Mouse (Mus musculus): ENCODE measurements around the gene Kif13a.

Kif13a gene

DNA sequence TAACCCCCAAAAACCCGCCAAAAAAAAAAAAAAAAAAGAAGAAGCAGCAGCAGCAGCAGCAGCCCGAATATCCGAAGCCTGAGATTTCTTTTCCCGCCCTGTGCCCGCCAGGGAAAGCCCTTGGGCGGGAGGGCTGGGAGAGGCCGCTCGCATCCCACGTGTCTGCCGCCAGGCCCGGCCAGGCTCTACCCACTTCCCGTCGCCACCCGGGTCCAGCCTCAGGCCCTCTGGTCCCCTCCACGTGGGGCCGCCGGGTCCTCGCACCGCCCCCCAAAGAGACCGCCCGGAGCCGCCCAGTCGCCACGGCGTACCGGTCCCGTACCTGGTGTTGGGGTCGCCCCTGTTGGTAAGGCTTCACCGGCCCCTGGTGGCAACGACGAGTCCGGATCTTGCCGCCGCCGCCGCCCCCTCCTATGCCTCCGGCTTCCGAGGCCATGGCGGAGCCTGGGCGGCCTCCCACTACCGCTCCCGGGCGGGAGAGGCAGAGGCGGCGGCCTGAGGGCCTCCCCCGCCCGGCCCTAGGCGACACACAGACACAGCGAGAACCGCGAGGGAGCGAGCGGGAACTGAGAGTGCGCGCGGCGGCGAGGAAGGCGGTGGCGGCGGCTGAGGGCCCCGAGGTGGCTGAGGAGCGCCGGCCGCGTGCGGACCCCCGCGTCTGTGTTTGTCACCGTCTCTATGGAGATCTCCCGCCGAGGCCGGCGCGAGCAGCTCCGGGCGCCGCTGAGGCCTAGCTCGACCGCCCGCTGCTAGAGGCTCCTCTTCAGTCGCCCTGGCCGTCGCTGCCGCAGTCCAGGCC lies 202.4 kb downstream of the Kif13a start:
- DNase-seq (ENCODE audit: low spot score in 2 of 2), result peak; percentile 19 to 33

DNA sequence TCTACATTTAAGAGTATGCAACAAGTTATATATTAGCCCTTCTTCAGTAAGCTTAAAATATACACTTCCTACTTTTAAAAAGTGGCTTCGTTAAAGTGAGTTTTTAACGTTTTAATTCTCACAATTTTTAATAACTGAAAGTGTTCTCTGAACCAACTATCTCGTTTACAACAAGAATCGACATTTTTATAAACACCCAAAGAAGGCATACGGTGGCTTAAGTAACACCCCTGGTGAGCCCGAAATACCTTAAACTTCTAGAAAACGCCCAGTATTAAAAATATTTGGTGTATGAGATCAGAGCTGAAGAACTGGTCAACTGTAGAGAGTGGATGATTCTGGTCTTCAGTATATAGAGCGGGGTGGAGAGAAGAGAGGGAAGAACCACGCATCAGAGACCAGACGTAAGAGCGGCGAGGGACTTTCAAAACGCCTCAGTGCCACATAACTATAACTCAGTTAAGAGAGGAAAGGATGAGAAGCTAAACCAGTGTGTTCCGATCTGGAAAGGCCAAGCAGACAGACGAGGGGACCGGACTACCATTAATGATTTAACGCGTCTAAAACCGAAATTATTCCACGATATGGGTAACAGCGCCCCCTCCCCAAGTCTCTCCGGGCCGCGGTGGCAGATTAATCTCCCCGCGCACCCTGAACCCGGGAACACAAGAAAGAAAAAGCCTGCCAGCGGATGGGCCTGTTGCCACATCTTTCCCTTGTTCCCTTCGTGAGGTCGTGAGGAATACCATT lies 203.2 kb downstream of the Kif13a start:
- no peak for DNase-seq (ENCODE audit: low spot score in 2 of 2)

DNA sequence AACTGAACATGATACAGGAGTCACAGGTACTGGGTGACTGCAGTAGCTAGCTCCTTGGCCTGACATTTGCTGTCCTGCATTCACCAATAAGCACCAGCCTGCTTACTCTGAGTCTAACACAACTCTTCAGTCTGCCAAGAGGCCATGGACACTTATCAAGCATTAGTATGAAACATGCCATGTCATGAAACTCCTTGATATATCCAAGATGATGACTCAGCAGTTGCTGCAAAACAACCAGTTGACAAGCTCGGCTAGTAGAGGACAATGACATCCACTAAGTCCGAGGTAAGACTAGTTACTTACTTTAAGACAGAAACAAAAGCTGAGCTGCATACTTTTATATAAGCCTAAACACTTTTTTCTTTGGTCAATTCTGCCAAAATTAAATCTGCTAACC lies 204.4 kb downstream of the Kif13a start:
- no peak for DNase-seq (ENCODE audit: low spot score in 2 of 2)

DNA sequence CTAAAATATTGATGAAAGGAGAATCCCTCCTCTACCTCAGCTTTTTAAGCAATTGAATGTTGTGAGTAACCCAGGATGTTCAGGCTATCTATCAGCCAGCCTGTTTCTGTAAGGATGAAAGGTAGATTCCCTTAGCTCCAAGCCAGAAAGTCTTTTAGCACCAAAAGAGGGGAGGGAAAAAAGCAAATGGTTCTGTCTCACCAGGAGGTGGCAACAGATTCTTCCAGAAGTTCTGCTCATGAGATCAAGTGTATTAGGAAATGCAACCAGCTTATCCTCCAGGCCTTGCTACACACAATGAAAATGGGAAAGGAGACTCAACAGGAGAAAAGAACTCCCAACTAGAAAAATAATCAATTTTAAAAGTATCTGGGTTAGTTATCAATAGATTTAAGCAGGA lies 205.3 kb downstream of the Kif13a start:
- DNase-seq (ENCODE audit: low spot score in 2 of 2), result no peak

DNA sequence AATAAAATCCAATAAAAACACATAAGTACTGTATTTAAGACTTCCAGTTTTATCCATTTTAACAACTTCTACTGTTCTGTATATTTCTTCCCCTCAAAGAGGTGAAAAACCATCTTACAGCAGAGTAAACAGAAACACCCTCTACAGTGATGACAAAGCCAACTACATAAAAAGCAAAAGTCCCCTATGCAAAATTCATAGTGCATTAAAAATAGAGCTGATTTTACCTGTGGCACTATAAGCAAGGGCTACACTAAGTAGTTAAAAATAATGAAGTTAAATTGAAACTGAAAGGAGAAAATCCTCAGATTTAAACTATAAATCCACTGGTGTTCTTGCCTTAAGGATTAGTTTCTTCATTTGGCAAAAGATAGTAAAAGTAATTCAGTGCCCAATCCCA lies 208.7 kb downstream of the Kif13a start:
- DNase-seq (ENCODE audit: low spot score in 2 of 2), result no peak

DNA sequence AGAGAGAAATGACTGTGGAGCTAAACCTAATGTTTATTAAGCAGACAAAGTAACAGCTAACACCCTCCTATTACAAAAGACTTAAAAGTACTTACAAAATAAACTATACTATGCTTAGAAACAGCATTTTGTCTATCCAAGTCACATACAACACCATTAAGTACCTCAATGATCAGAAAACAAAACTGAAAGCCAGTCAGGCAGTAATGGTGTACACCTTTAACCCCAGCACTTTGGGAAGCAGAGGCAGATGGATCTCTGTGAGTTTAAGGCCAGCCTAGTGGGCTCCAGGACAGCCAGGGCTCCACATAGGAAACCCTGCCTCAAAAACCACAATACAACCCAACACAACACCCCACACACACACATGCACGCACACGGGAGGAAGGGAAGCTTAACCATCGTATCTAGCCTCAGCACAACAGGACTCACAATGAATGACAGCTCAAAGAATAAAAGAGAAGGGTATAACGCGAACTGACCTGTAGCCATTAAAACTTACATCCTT lies 210.7 kb downstream of the Kif13a start:
- no peak for DNase-seq (ENCODE audit: low spot score in 2 of 2)

DNA sequence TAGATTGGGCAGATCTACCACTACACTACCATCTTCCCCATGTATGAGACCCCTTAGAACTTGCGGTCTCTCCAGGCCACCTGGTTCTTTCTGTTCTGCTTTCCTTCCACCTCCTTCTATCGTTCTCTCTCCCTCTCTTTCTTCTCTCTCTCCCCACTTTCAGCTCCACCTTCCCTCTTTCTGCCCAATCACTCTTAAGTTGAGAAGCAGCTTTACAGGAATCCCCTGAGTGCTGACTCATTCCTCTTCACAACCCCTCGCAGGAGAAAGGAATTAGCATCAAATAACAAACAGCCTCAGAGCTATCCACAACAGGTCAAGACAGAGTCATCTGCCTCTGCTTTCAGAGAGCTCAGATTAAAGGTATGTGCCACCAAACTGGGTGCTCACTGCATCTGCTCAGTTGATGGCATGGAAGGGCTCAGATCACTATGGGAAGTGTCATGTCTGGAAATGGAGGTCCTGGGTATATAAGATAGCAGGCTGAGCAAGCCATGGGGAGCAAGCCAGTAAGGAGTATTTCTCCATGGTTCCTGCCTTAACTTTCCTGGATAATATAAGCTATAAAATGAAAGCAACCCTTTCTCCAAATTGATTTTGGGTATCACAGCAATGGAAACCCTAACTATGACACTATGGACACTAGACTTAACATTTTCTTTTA lies 213.6 kb downstream of the Kif13a start:
- no peak for DNase-seq (ENCODE audit: low spot score in 2 of 2)

DNA sequence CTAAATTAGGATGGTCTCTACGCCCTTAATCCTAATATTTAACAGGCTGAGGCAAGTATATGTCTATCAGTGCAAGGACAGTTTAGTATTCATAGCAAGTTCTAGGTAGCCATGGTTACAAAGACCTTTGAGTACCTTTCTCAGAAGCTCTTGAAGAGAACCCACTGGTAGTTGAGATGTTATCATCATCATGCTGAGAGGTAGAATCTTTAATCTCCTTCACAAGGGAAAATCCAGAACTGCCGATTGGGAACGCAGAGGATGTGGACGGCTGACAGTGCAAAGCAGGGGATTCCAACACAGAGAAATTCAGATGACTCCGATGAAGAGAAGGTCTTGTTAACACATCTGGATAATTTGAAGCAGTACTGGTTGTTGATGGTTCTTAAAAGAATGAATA lies 216.2 kb downstream of the Kif13a start:
- DNase-seq (ENCODE audit: low spot score in 2 of 2), result no peak

DNA sequence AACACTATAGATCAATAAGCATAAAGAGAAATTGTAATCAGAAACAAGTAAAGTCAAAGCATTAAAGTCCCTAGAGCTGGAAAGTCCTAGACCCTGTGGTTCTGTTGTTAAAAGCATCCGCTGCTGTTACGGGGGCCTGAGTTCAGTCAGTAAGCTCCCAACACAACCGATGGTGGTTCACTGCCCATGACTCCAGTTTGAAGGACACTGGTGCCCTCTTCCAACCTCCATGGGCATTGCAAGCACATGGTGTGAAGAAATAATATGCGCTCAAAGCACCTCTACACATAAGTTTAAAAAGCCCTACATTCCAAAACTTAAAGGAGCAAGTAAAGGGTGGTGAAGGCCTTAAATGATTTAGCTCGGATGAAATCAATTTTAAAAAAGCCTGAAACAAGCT lies 226.5 kb downstream of the Kif13a start:
- DNase-seq (ENCODE audit: low spot score in 2 of 2), result no peak

DNA sequence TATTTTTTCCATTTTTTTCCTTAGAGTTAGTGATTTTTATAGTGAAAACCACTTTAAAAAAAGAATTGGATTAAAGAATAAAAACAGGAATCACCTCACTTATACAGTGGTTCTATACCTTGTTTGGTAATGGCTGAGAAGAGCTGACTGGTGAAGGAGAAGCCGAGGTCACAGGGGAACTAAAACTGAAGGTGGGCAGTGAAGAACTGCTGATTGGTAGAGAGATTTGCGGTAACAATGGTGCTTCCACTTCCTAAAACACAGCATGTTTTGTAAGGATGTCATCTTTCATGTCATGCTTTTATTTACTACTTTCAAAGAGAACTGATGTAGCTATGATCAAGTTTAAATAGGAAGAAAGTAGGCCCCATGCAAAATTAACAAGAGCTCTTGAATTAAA lies 228.2 kb downstream of the Kif13a start:
- no peak for DNase-seq (ENCODE audit: low spot score in 2 of 2)

DNA sequence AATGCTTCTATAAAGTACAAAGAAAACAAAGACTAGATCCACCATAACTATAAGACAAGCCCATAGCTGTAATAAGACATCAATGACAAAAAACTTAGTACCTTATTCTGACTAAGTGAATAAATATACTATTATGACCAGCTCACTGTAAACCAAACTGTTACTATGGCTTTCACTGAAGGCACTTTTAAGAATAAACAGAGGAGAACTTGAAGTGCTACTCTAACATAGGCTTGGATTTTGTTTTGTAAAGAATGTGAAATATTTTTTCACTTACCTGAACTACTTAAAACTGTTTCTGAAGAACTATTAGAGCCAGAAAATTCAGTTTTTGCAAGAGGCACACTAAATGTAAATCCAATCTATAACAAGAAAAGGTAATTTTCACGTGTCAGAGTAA lies 230.3 kb downstream of the Kif13a start:
- no peak for DNase-seq (ENCODE audit: low spot score in 2 of 2)

Measured in frontal cortex, postnatal 25 days (tissue).